Mouse (Mus musculus) limb, embryonic 12.5 days (tissue): ENCODE measurements at regions not wholly inside any gene's neighbourhood (a gene's known extent, or its start where the extent isn't known, plus 50 kb on each side); places are given as distances from the start of the nearest gene placed in this dataset.
"Not testable (repeated sequence)": the region's sequence is repeated elsewhere in the genome, so short reads cannot be mapped to it uniquely, and the experiment has no call there.

Source experiments
- ATAC-seq: fragments of 200-750 bp; cut with Nextera tagmentation; 2 replicates; pipeline ENCODE4 v1.8.0; 2017; ENCODE audit warnings: low read depth, moderate TSS enrichment; ENCODE audit not compliant: insufficient number of reproducible peaks, insufficient read depth, low FRiP score, low TSS enrichment
- H3K27ac ChIP-seq: fragments of 300-500 bp; sonication (generic); 2 replicates; pipeline ENCODE4 v1.5.1; 2016; ENCODE audit warnings: mild to moderate bottlenecking, moderate library complexity
- H3K27me3 ChIP-seq: fragments of 300-500 bp; sonication (generic); 2 replicates; pipeline ENCODE4 v1.6.1; 2016; ENCODE audit warnings: mild to moderate bottlenecking, moderate library complexity
- H3K36me3 ChIP-seq: fragments of 300-500 bp; sonication (generic); 2 replicates; pipeline ENCODE4 v1.6.1; 2016; ENCODE audit warnings: mild to moderate bottlenecking, moderate library complexity
- H3K4me1 ChIP-seq: fragments of 300-500 bp; sonication (generic); replicated peaks from 2 replicates; pipeline ENCODE4 v1.6.1; 2016
- H3K4me2 ChIP-seq: fragments of 300-500 bp; sonication (generic); 2 replicates; pipeline ENCODE4 v1.6.1; 2016; ENCODE audit warnings: mild to moderate bottlenecking, moderate library complexity
- H3K4me3 ChIP-seq: fragments of 300-500 bp; sonication (generic); replicated peaks from 2 replicates; pipeline ENCODE4 v1.5.1; 2016; ENCODE audit warnings: mild to moderate bottlenecking
- H3K9ac ChIP-seq: fragments of 300-500 bp; sonication (generic); replicated peaks from 2 replicates; pipeline ENCODE4 v1.6.1; 2016; ENCODE audit warnings: mild to moderate bottlenecking, moderate library complexity
- H3K9me3 ChIP-seq: fragments of 300-500 bp; sonication (generic); 2 replicates; pipeline ENCODE4 v1.6.1; 2016; ENCODE audit warnings: mild to moderate bottlenecking, moderate library complexity
- WGBS: fragments of 180-500 bp; shearing (Covaris S2); methylation state at CpG from one replicate; pipeline ENCODE4 v1.1.7; 2016; 5-methylcytosine and 5-hydroxymethylcytosine counted together

GRCm38 (mm10) chr12:21680026-21680425 is 262.6 kb upstream of the Ywhaq start:
- not testable (repeated sequence) for H3K9ac ChIP-seq, H3K9me3 ChIP-seq, H3K4me2 ChIP-seq, H3K36me3 ChIP-seq, ATAC-seq, H3K27me3 ChIP-seq, H3K4me1 ChIP-seq, H3K4me3 ChIP-seq, H3K27ac ChIP-seq
- WGBS = 40% methylated on average over 4 of the region's 4 CpGs

- 87% methylated on average over 8 of the region's 8 CpGs for WGBS
- H3K4me3 ChIP-seq, H3K27ac ChIP-seq, H3K4me2 ChIP-seq, H3K36me3 ChIP-seq, H3K4me1 ChIP-seq, ATAC-seq, H3K9ac ChIP-seq, H3K27me3 ChIP-seq: not testable (repeated sequence)
- H3K9me3 ChIP-seq = peaks cover 84% of the 10 kb centered on the region
Measured at GRCm38 (mm10) chr12:21649381-21649780, 231.9 kb upstream of the Ywhaq start.

GRCm38 (mm10) chr12:21613781-21614180 is 196.3 kb upstream of the Ywhaq start:
- not testable (repeated sequence) for H3K36me3 ChIP-seq, H3K27me3 ChIP-seq, H3K27ac ChIP-seq, H3K9ac ChIP-seq, ATAC-seq, H3K4me2 ChIP-seq, H3K4me1 ChIP-seq, H3K9me3 ChIP-seq, H3K4me3 ChIP-seq
- 19% methylated on average over 2 of the region's 2 CpGs for WGBS

- Histone ChIP-seq H3K4me2 (no peak overlapping the region), H3K9ac (no peak overlapping the region), H3K4me3 (no peak overlapping the region), H3K36me3 (no peaks in the 10 kb centered on the region), H3K27me3 (no peaks in the 10 kb centered on the region), H3K9me3 (no peaks in the 10 kb centered on the region), H3K27ac (no peak overlapping the region), H3K4me1 (no peaks in the 10 kb centered on the region)
- no peak for ATAC-seq
- WGBS = 79% methylated on average over 7 of the region's 7 CpGs
Measured at GRCm38 (mm10) chr12:21568415-21569040, 151.1 kb upstream of the Ywhaq start.

GRCm38 (mm10) chr12:21543962-21544361 is 126.5 kb upstream of the Ywhaq start:
- not testable (repeated sequence) for H3K4me2 ChIP-seq, H3K4me3 ChIP-seq
- WGBS = 61% methylated on average over 2 of the region's 2 CpGs

GRCm38 (mm10) chr12:21543153-21543894 is 125.9 kb upstream of the Ywhaq start:
- not testable (repeated sequence) for H3K4me1 ChIP-seq, H3K27me3 ChIP-seq, H3K9me3 ChIP-seq, H3K36me3 ChIP-seq, H3K27ac ChIP-seq
- peak; percentile 80 for ATAC-seq
- WGBS = 3% methylated on average over 34 of the region's 34 CpGs
- Histone ChIP-seq H3K4me2 (peak overlapping the region; percentile 64), H3K9ac (peak overlapping the region; percentile 62), H3K4me3 (peak overlapping the region; percentile 55)

More at GRCm38 (mm10) chr12:21543962-21544361, 126.5 kb upstream of the Ywhaq start:
- not testable (repeated sequence) for H3K27ac ChIP-seq, H3K4me1 ChIP-seq, H3K9me3 ChIP-seq, H3K36me3 ChIP-seq, H3K27me3 ChIP-seq, ATAC-seq, H3K9ac ChIP-seq

- ATAC-seq = no peak
- H3K27me3 ChIP-seq = no peaks in the 10 kb centered on the region
- H3K27ac ChIP-seq = no peak overlapping the region
- WGBS = 93% methylated on average over 3 of the region's 3 CpGs
- H3K4me3 ChIP-seq = no peak overlapping the region
- H3K9ac ChIP-seq = no peak overlapping the region
- H3K4me2 ChIP-seq = no peak overlapping the region
- no peaks in the 10 kb centered on the region for H3K9me3 ChIP-seq
- H3K4me1 ChIP-seq = no peaks in the 10 kb centered on the region
- H3K36me3 ChIP-seq = no peaks in the 10 kb centered on the region
Measured at GRCm38 (mm10) chr12:21531766-21532165, 114.3 kb upstream of the Ywhaq start.

GRCm38 (mm10) chr12:21529367-21529766 is 111.9 kb upstream of the Ywhaq start:
- H3K9ac ChIP-seq = not testable (repeated sequence)

GRCm38 (mm10) chr12:21527336-21527735 is 109.9 kb upstream of the Ywhaq start:
- H3K36me3 ChIP-seq, H3K4me2 ChIP-seq, H3K4me3 ChIP-seq, ATAC-seq, H3K27ac ChIP-seq, H3K27me3 ChIP-seq, H3K4me1 ChIP-seq, H3K9me3 ChIP-seq, H3K9ac ChIP-seq: not testable (repeated sequence)
- WGBS = 91% methylated on average over 8 of the region's 8 CpGs

More at GRCm38 (mm10) chr12:21529367-21529766, 111.9 kb upstream of the Ywhaq start:
- H3K27me3 ChIP-seq, H3K4me3 ChIP-seq, ATAC-seq, H3K27ac ChIP-seq, H3K4me1 ChIP-seq, H3K4me2 ChIP-seq, H3K36me3 ChIP-seq, H3K9me3 ChIP-seq: not testable (repeated sequence)
- WGBS = 80% methylated on average over 3 of the region's 3 CpGs

GRCm38 (mm10) chr12:21526906-21527305 is 109.5 kb upstream of the Ywhaq start:
- not testable (repeated sequence) for H3K4me1 ChIP-seq, H3K36me3 ChIP-seq, H3K27me3 ChIP-seq, H3K27ac ChIP-seq, H3K4me2 ChIP-seq, H3K4me3 ChIP-seq, ATAC-seq, H3K9ac ChIP-seq, H3K9me3 ChIP-seq
- 67% methylated on average over 2 of the region's 2 CpGs for WGBS

- H3K27me3 ChIP-seq, ATAC-seq, H3K4me3 ChIP-seq, H3K9ac ChIP-seq, H3K36me3 ChIP-seq, H3K27ac ChIP-seq, H3K9me3 ChIP-seq, H3K4me1 ChIP-seq, H3K4me2 ChIP-seq: not testable (repeated sequence)
- 49% methylated on average over 6 of the region's 6 CpGs for WGBS
Measured at GRCm38 (mm10) chr12:21525567-21525966, 108.1 kb upstream of the Ywhaq start.

- Histone ChIP-seq H3K9ac (no peak overlapping the region), H3K4me3 (no peak overlapping the region), H3K27me3 (no peaks in the 10 kb centered on the region), H3K9me3 (0 out of 2 replicates have a peak, but pooled peaks cover 2% of the 10 kb centered on the region), H3K27ac (no peak overlapping the region), H3K4me2 (no peak overlapping the region), H3K4me1 (no peaks in the 10 kb centered on the region), H3K36me3 (no peaks in the 10 kb centered on the region)
- no peak for ATAC-seq
- 58% methylated on average over 3 of the region's 3 CpGs for WGBS
Measured at GRCm38 (mm10) chr12:21522621-21523020, 105.2 kb upstream of the Ywhaq start.
